Mouse (Mus musculus): ENCODE data around the gene 4930519P11Rik. TPM values are rescaled to one million over a fixed set of nuclear protein-coding genes. Genes with fewer than 3 reads are reported as not detected.

Gene 4930519P11Rik
- polyA plus RNA-seq, 1 experiment from 2014 or later, result 0.67 TPM

DNA sequence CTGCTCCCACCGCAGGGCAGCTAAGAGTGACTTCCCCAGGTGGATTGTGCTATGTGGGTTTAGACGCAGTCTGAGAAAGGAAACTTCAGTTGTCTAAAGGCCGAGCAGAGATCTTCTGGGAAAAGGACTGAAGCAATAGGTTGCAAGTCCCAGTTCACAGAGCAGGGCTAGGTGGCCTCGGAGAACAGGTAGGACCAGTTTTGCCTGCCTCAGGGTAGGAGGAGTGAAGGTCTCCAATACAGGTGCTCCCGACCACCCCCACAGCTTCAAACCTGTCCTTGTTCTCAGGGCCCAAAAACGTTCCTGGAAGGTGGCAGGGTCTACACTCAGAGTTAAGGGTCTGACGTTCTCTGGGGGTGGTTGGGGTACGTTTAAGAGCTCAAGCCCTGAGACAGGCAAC lies 38.1 kb upstream of the 4930519P11Rik start, which contains the start of gene Chmp4b:
Gene Chmp4b, plus strand, starts transcription at position 343 of the 400 bp plus-strand sequence.
- Histone ChIP-seq H3K4me3 (ENCODE audit: low read depth, low read length) (no peak within 1 kb of the TSS), H3K27me3 (ENCODE audit: control insufficient read depth, insufficient read depth, low read length) (no peaks in the 10 kb centered on the region), H3K4me1 (ENCODE audit: control insufficient read depth, insufficient read depth, low read length) (no peaks in the 10 kb centered on the region), H3K27ac (replicated peaks; ENCODE audit: low read depth, low read length) (no peak within 1 kb of the TSS), H3K4me2 (ENCODE audit: low read depth, severe bottlenecking) (no peak within 1 kb of the TSS), H3K9me3 (ENCODE audit: control insufficient read depth, low read length) (no peaks in the 10 kb centered on the region), H3K9ac (ENCODE audit: low read length) (no peak within 1 kb of the TSS), H3K36me3 (ENCODE audit: control insufficient read depth, insufficient read depth, low read length) (no peaks in the 10 kb centered on the region)
- DNase-seq (ENCODE audit: low spot score) (peak; percentile 39), ATAC-seq (ENCODE audit: insufficient number of reproducible peaks, low FRiP score, low TSS enrichment, low read depth) (no peak)
- WGBS, result 52% methylated on average over 8 of the region's 8 CpGs

DNA sequence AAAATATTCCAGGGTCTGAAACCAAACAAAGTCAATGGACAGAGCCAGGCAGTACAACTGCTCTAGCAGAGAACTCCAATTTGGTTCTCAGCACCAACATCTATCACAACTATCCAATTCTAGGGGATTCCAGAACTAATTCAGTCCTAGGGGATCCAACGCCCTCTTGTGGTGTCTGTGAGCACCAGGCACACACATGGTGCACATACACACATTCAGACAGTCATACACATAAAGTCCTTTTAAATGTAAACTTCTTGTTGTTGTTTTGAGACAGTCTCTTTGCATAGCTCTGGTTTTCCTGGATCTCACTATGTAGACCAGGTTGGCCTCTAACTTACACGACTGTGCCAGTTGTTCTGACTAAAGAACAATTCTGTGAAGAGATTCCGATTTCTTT lies 37.2 kb upstream of the 4930519P11Rik start:
- DNase-seq (ENCODE audit: low spot score), result no peak
- 89% methylated on average over 3 of the region's 3 CpGs for WGBS
- Histone ChIP-seq H3K4me1 (ENCODE audit: control insufficient read depth, insufficient read depth, low read length) (no peaks in the 10 kb centered on the region), H3K4me2 (ENCODE audit: low read depth, severe bottlenecking) (no peak overlapping the region), H3K4me3 (ENCODE audit: low read depth, low read length) (no peak overlapping the region), H3K9ac (ENCODE audit: low read length) (no peak overlapping the region), H3K36me3 (ENCODE audit: control insufficient read depth, insufficient read depth, low read length) (no peaks in the 10 kb centered on the region), H3K27me3 (ENCODE audit: control insufficient read depth, insufficient read depth, low read length) (no peaks in the 10 kb centered on the region), H3K27ac (replicated peaks; ENCODE audit: low read depth, low read length) (no peak overlapping the region), H3K9me3 (ENCODE audit: control insufficient read depth, low read length) (no peaks in the 10 kb centered on the region)
- no peak for ATAC-seq (ENCODE audit: insufficient number of reproducible peaks, low FRiP score, low TSS enrichment, low read depth)

DNA sequence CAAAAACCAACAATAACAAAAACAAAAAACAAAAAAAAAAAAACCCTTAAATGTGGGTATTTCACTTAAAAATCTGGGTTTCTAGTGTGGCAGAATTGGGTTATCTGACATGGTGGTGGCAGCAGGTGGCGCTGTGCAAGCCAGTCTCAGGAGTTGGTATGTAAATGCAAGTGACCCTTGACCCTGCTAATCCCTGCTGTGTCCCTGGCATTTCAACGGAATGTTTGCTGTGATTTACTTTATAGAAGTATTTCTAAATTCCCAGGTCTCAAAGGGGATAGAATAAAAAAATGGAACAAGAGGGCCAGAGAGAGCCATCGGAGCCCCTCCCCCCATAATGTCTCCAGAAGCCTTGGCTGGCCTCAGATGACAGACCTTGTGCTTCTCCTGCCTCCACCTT lies 34.8 kb upstream of the 4930519P11Rik start:
- ATAC-seq (ENCODE audit: insufficient number of reproducible peaks, low FRiP score, low TSS enrichment, low read depth), result no peak
- Histone ChIP-seq H3K9ac (ENCODE audit: low read length) (no peak overlapping the region), H3K4me3 (ENCODE audit: low read depth, low read length) (no peak overlapping the region), H3K36me3 (ENCODE audit: control insufficient read depth, insufficient read depth, low read length) (no peaks in the 10 kb centered on the region; the same call in 1 of the 2 replicates), H3K27me3 (ENCODE audit: control insufficient read depth, insufficient read depth, low read length) (no peaks in the 10 kb centered on the region), H3K4me1 (ENCODE audit: control insufficient read depth, insufficient read depth, low read length) (no peaks in the 10 kb centered on the region), H3K4me2 (ENCODE audit: low read depth, severe bottlenecking) (no peak overlapping the region), H3K9me3 (ENCODE audit: control insufficient read depth, low read length) (no peaks in the 10 kb centered on the region), H3K27ac (replicated peaks; ENCODE audit: low read depth, low read length) (no peak overlapping the region)
- WGBS, result 35% methylated on average over 3 of the region's 3 CpGs
- DNase-seq (ENCODE audit: low spot score), result peak; percentile 54

DNA sequence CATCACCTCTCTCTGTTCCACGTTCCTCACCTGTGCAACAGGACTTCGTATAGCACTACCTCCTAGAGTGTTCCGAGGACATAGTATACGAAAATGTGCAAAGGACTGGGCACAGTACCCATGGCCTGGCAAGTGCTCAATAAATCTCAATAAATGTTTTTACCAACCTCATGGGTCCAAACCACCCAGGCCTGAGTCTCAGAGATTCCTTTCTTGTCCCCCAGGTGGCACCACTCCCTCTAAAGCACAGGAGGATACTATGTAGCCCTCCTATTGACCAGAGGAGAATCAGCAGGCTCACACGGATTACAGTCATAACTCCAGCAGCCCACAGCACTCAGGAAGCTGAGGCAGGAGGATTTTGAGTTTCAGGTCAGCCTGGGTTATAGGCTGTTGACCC lies 33.4 kb upstream of the 4930519P11Rik start:
- 79% methylated on average over 5 of the region's 5 CpGs for WGBS
- no peak overlapping the region for H3K4me2 ChIP-seq (ENCODE audit: low read depth, severe bottlenecking)
- no peak for ATAC-seq (ENCODE audit: insufficient number of reproducible peaks, low FRiP score, low TSS enrichment, low read depth)

DNA sequence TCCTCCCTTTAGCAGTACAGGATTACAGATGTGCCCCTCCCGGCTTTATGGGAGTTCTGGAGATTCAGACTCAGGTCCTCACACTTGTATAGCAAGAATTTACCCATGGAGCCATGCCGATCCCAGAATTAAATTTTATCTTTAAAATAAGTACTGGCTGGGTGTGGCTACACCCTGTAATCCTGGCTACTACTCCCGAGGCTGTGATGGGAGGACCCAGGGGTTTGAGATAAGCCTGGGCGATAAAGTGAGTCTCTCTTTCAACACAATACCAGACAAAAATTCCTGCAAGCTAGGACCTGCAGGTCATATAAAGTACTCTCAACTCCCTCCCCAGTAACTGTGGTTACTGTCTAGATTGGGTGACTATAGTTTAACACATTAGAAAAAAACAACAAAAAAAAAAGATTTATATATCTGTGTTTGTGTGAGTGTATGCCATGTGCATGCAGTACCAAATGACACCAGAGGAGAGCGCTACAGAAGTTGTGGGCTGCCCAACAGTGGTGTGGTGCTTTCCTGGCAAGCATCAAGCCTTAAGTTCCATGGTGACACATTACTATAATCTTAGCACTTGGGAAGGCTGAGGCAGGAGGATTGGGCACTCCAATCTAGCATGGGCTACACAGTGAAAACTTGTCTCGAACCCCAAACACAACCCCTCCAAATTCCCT lies 29.6 kb upstream of the 4930519P11Rik start:
- ATAC-seq (ENCODE audit: insufficient number of reproducible peaks, low FRiP score, low TSS enrichment, low read depth) (no peak), DNase-seq (ENCODE audit: low spot score) (no peak)
- WGBS, result 90% methylated on average over 6 of the region's 6 CpGs
- H3K36me3 ChIP-seq (ENCODE audit: control insufficient read depth, insufficient read depth, low read length), result peaks cover 6% of the 10 kb centered on the region
- H3K9me3 ChIP-seq (ENCODE audit: control insufficient read depth, low read length), result peaks cover 4% of the 10 kb centered on the region; the same call in 1 of the 2 replicates
- H3K9ac ChIP-seq (ENCODE audit: low read length), result no peak overlapping the region
- H3K4me2 ChIP-seq (ENCODE audit: low read depth, severe bottlenecking), result no peak overlapping the region
- no peaks in the 10 kb centered on the region for H3K27me3 ChIP-seq (ENCODE audit: control insufficient read depth, insufficient read depth, low read length)
- H3K27ac ChIP-seq (replicated peaks; ENCODE audit: low read depth, low read length), result no peak overlapping the region
- H3K4me1 ChIP-seq (ENCODE audit: control insufficient read depth, insufficient read depth, low read length), result no peaks in the 10 kb centered on the region
- no peak overlapping the region for H3K4me3 ChIP-seq (ENCODE audit: low read depth, low read length)

More for the DNA sequence above, 33.4 kb upstream of the 4930519P11Rik start:
- Histone ChIP-seq H3K36me3 (ENCODE audit: control insufficient read depth, insufficient read depth, low read length) (no peaks in the 10 kb centered on the region; the same call in 1 of the 2 replicates), H3K27me3 (ENCODE audit: control insufficient read depth, insufficient read depth, low read length) (no peaks in the 10 kb centered on the region), H3K27ac (replicated peaks; ENCODE audit: low read depth, low read length) (no peak overlapping the region), H3K9ac (ENCODE audit: low read length) (no peak overlapping the region), H3K4me1 (ENCODE audit: control insufficient read depth, insufficient read depth, low read length) (no peaks in the 10 kb centered on the region), H3K9me3 (ENCODE audit: control insufficient read depth, low read length) (no peaks in the 10 kb centered on the region), H3K4me3 (ENCODE audit: low read depth, low read length) (no peak overlapping the region)
- DNase-seq (ENCODE audit: low spot score), result no peak

DNA sequence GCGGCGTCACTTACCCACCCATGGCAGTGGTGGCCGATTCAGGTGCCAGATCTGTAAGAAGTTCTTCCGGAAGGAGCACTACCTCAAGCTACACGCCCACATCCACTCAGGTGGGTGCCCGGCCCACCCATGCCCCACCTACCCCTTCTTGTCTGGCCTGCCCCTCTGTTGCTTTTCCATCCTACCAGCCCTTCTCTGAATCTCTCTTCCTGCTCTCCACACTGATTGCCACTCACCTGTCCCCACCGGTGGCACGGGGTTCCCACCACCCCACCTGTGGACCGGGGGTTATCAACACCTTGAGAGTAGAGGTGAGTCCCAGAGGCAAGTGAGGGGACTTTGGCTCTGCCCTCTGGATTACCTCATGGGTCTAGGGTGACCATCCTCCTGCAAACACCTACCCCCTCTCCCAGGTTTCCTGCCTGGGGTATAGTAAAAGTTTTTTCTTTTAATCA lies 28.8 kb upstream of the 4930519P11Rik start:
- H3K4me3 ChIP-seq (ENCODE audit: low read depth, low read length), result no peak overlapping the region
- H3K9me3 ChIP-seq (ENCODE audit: control insufficient read depth, low read length), result peaks cover 4% of the 10 kb centered on the region; the same call in 1 of the 2 replicates
- H3K36me3 ChIP-seq (ENCODE audit: control insufficient read depth, insufficient read depth, low read length), result peaks cover 7% of the 10 kb centered on the region
- H3K9ac ChIP-seq (ENCODE audit: low read length), result no peak overlapping the region
- no peaks in the 10 kb centered on the region for H3K4me1 ChIP-seq (ENCODE audit: control insufficient read depth, insufficient read depth, low read length)
- DNase-seq (ENCODE audit: low spot score) (no peak), ATAC-seq (ENCODE audit: insufficient number of reproducible peaks, low FRiP score, low TSS enrichment, low read depth) (no peak)
- no peaks in the 10 kb centered on the region for H3K27me3 ChIP-seq (ENCODE audit: control insufficient read depth, insufficient read depth, low read length)
- no peak overlapping the region for H3K27ac ChIP-seq (replicated peaks; ENCODE audit: low read depth, low read length)
- H3K4me2 ChIP-seq (ENCODE audit: low read depth, severe bottlenecking), result no peak overlapping the region
- WGBS, result 93% methylated on average over 9 of the region's 9 CpGs

DNA sequence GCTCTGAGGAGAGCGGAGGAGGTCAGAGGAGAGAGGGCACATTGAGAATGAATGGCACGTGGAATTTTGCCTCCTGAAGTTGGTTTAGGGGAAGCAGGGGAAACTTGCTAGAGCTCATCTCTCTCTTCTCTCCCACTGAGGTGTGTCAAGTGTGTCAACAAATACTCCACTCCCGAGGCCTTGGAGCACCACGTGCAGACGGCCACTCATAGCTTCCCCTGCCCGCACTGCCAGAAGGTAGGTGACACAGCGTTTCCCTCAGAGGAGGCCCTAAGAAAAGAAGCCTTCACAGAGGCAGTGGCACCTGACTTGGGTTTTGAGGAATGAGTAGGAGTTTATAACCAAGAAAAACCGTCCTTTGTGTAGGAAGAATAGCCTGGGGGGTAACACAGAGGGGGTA lies 27.9 kb upstream of the 4930519P11Rik start:
- Histone ChIP-seq H3K9ac (ENCODE audit: low read length) (no peak overlapping the region), H3K36me3 (ENCODE audit: control insufficient read depth, insufficient read depth, low read length) (peaks cover 7% of the 10 kb centered on the region), H3K27ac (replicated peaks; ENCODE audit: low read depth, low read length) (no peak overlapping the region), H3K4me1 (ENCODE audit: control insufficient read depth, insufficient read depth, low read length) (no peaks in the 10 kb centered on the region), H3K9me3 (ENCODE audit: control insufficient read depth, low read length) (peaks cover 4% of the 10 kb centered on the region; the same call in 1 of the 2 replicates), H3K4me3 (ENCODE audit: low read depth, low read length) (no peak overlapping the region), H3K27me3 (ENCODE audit: control insufficient read depth, insufficient read depth, low read length) (no peaks in the 10 kb centered on the region), H3K4me2 (ENCODE audit: low read depth, severe bottlenecking) (no peak overlapping the region)
- WGBS, result 85% methylated on average over 8 of the region's 8 CpGs
- DNase-seq (ENCODE audit: low spot score), result no peak
- no peak for ATAC-seq (ENCODE audit: insufficient number of reproducible peaks, low FRiP score, low TSS enrichment, low read depth)

DNA sequence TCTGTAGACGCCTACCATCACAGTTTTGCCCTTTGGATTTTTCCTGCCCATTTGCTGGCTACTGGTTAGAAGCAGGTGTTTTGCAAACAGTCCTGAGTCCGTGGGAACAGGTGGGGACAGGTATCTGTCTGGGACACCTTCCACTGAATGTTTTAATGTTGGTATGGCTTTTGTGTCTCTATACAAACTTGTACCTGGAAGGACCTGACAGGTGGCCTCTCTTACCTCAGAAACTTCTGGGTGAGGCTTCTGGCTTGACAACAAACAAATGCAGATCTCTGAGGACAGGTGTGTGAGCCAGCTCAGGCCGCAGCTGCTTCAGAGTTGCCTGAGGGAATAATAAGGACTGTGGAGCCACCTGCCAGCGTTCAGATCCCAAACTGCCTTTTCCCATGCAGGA lies 25.9 kb upstream of the 4930519P11Rik start:
- peaks cover 7% of the 10 kb centered on the region; the same call in 1 of the 2 replicates for H3K36me3 ChIP-seq (ENCODE audit: control insufficient read depth, insufficient read depth, low read length)
- WGBS, result 91% methylated on average over 4 of the region's 4 CpGs
- ATAC-seq (ENCODE audit: insufficient number of reproducible peaks, low FRiP score, low TSS enrichment, low read depth), result no peak

More for the DNA sequence above, 25.9 kb upstream of the 4930519P11Rik start:
- Histone ChIP-seq H3K9me3 (ENCODE audit: control insufficient read depth, low read length) (peaks cover 4% of the 10 kb centered on the region; the same call in 1 of the 2 replicates), H3K27ac (replicated peaks; ENCODE audit: low read depth, low read length) (no peak overlapping the region), H3K27me3 (ENCODE audit: control insufficient read depth, insufficient read depth, low read length) (no peaks in the 10 kb centered on the region), H3K9ac (ENCODE audit: low read length) (no peak overlapping the region), H3K4me3 (ENCODE audit: low read depth, low read length) (no peak overlapping the region), H3K4me1 (ENCODE audit: control insufficient read depth, insufficient read depth, low read length) (no peaks in the 10 kb centered on the region), H3K4me2 (ENCODE audit: low read depth, severe bottlenecking) (no peak overlapping the region)
- DNase-seq (ENCODE audit: low spot score), result no peak
